Mouse (Mus musculus) liver, embryonic 15.5 days (tissue): ENCODE results near the gene Med13l. TPM values are rescaled to one million over a fixed set of nuclear protein-coding genes. Genes with fewer than 3 reads are reported as not detected.

Experiments used
- ATAC-seq: fragments of 200-750 bp; cut with Nextera tagmentation; 2 replicates; pipeline ENCODE4 v1.8.0; 2017; ENCODE audit warnings: moderate number of reproducible peaks, mild to moderate bottlenecking, moderate library complexity; ENCODE audit not compliant: insufficient read depth
- H3K27ac ChIP-seq: fragments of 300-500 bp; sonication (generic); replicated peaks from 2 replicates; pipeline ENCODE4 v1.5.1; 2015; ENCODE audit warnings: mild to moderate bottlenecking, inconsistent platforms
- H3K27me3 ChIP-seq: fragments of 300-500 bp; sonication (generic); 2 replicates; pipeline ENCODE4 v1.6.1; 2015; ENCODE audit warnings: mild to moderate bottlenecking, inconsistent platforms
- H3K36me3 ChIP-seq: fragments of 300-500 bp; sonication (generic); replicated peaks from 2 replicates; pipeline ENCODE4 v1.6.1; 2015; ENCODE audit warnings: moderate library complexity, mild to moderate bottlenecking, inconsistent platforms
- H3K4me1 ChIP-seq: fragments of 300-500 bp; sonication (generic); replicated peaks from 2 replicates; pipeline ENCODE4 v1.6.1; 2015; ENCODE audit warnings: inconsistent platforms
- H3K4me2 ChIP-seq: fragments of 300-500 bp; sonication (generic); 2 replicates; pipeline ENCODE4 v1.6.1; 2015; ENCODE audit warnings: moderate library complexity, mild to moderate bottlenecking, inconsistent platforms
- H3K4me3 ChIP-seq: fragments of 300-500 bp; sonication (generic); replicated peaks from 2 replicates; pipeline ENCODE4 v1.5.1; 2015; ENCODE audit warnings: mild to moderate bottlenecking, inconsistent platforms
- H3K9ac ChIP-seq: fragments of 300-500 bp; sonication (generic); 2 replicates; pipeline ENCODE4 v1.6.1; 2015; ENCODE audit warnings: moderate library complexity, mild to moderate bottlenecking, inconsistent platforms
- H3K9me3 ChIP-seq: fragments of 300-500 bp; sonication (generic); replicated peaks from 2 replicates; pipeline ENCODE4 v1.6.1; 2016; ENCODE audit warnings: inconsistent platforms
- WGBS: fragments of 180-500 bp; shearing (Covaris S2); methylation state at CpG from one replicate; pipeline ENCODE4 v1.1.7; 2015; ENCODE audit warnings: mixed read lengths; ENCODE audit not compliant: insufficient replicate concordance; 5-methylcytosine and 5-hydroxymethylcytosine counted together
- polyA plus RNA-seq: library from polyadenylated mRNA; unstranded; fragments of >200 nt; fragmentation: Nextera tagmentation; extraction: Ambion mirVana; gene quantifications from 2 replicates; pipeline ENCODE4 v1.2.1, GENCODE M21; 2015

The Med13l gene
- polyA plus RNA-seq, 1 experiment from 2014 or later, result 11.0 TPM

- H3K9me3 ChIP-seq, result no peaks in the 10 kb centered on the region
- H3K27me3 ChIP-seq, result no peaks in the 10 kb centered on the region
- H3K27ac ChIP-seq, result peak overlapping the region; percentile 64
- H3K9ac ChIP-seq, result no peak overlapping the region
- no peaks in the 10 kb centered on the region; the same call in 1 of the 2 replicates for H3K36me3 ChIP-seq
- WGBS, result 76% methylated on average over 9 of the region's 9 CpGs
- peak; percentile 30; the same call in 1 of the 2 replicates for ATAC-seq
- no peak overlapping the region for H3K4me3 ChIP-seq
- H3K4me2 ChIP-seq, result no peak overlapping the region
- H3K4me1 ChIP-seq, result peaks cover 63% of the 10 kb centered on the region
Observed at GRCm38 (mm10) chr5:118693996-118694395, 133.5 kb downstream of the Med13l start.

GRCm38 (mm10) chr5:118697073-118697472 is 136.6 kb downstream of the Med13l start:
- Histone ChIP-seq H3K9ac (no peak overlapping the region), H3K4me1 (peaks cover 51% of the 10 kb centered on the region), H3K4me3 (no peak overlapping the region), H3K4me2 (no peak overlapping the region), H3K27me3 (no peaks in the 10 kb centered on the region), H3K36me3 (no peaks in the 10 kb centered on the region), H3K27ac (no peak overlapping the region), H3K9me3 (no peaks in the 10 kb centered on the region)
- ATAC-seq, result no peak
- WGBS, result 85% methylated on average over 7 of the region's 7 CpGs

- no peaks in the 10 kb centered on the region for H3K36me3 ChIP-seq
- no peaks in the 10 kb centered on the region for H3K27me3 ChIP-seq
- H3K4me3 ChIP-seq, result no peak overlapping the region
- H3K9me3 ChIP-seq, result no peaks in the 10 kb centered on the region
- WGBS, result 86% methylated on average over 4 of the region's 4 CpGs
- H3K27ac ChIP-seq, result no peak overlapping the region
- no peak overlapping the region for H3K4me2 ChIP-seq
- H3K4me1 ChIP-seq, result peaks cover 33% of the 10 kb centered on the region
- H3K9ac ChIP-seq, result no peak overlapping the region
- no peak for ATAC-seq
Observed at GRCm38 (mm10) chr5:118700978-118701377, 140.5 kb downstream of the Med13l start.

- ATAC-seq, result no peak
- H3K9ac ChIP-seq, result no peak overlapping the region
- H3K9me3 ChIP-seq, result no peaks in the 10 kb centered on the region
- H3K27ac ChIP-seq, result no peak overlapping the region
- peaks cover 23% of the 10 kb centered on the region for H3K4me1 ChIP-seq
- H3K4me3 ChIP-seq, result no peak overlapping the region
- 79% methylated on average over 9 of the region's 9 CpGs for WGBS
- no peaks in the 10 kb centered on the region for H3K36me3 ChIP-seq
- H3K4me2 ChIP-seq, result no peak overlapping the region
- H3K27me3 ChIP-seq, result no peaks in the 10 kb centered on the region
Observed at GRCm38 (mm10) chr5:118702674-118703073, 142.2 kb downstream of the Med13l start.

- H3K4me2 ChIP-seq, result no peak overlapping the region
- H3K4me3 ChIP-seq, result no peak overlapping the region
- H3K4me1 ChIP-seq, result peaks cover 30% of the 10 kb centered on the region
- no peak overlapping the region for H3K27ac ChIP-seq
- no peak for ATAC-seq
- no peaks in the 10 kb centered on the region for H3K36me3 ChIP-seq
- no peaks in the 10 kb centered on the region for H3K9me3 ChIP-seq
- no peak overlapping the region for H3K9ac ChIP-seq
- WGBS, result 81% methylated on average over 3 of the region's 3 CpGs
- H3K27me3 ChIP-seq, result no peaks in the 10 kb centered on the region
Observed at GRCm38 (mm10) chr5:118704148-118704547, 143.7 kb downstream of the Med13l start.

GRCm38 (mm10) chr5:118704960-118705359 is 144.5 kb downstream of the Med13l start:
- Histone ChIP-seq H3K4me3 (no peak overlapping the region), H3K9ac (no peak overlapping the region), H3K9me3 (no peaks in the 10 kb centered on the region), H3K4me1 (peaks cover 36% of the 10 kb centered on the region), H3K4me2 (no peak overlapping the region), H3K27ac (no peak overlapping the region), H3K36me3 (no peaks in the 10 kb centered on the region), H3K27me3 (no peaks in the 10 kb centered on the region)
- ATAC-seq, result no peak
- 79% methylated on average over 9 of the region's 9 CpGs for WGBS

- WGBS, result 80% methylated on average over 6 of the region's 6 CpGs
- Histone ChIP-seq H3K9me3 (no peaks in the 10 kb centered on the region), H3K4me1 (peaks cover 37% of the 10 kb centered on the region), H3K4me3 (no peak overlapping the region), H3K4me2 (no peak overlapping the region), H3K36me3 (no peaks in the 10 kb centered on the region), H3K9ac (no peak overlapping the region), H3K27ac (no peak overlapping the region), H3K27me3 (no peaks in the 10 kb centered on the region)
- ATAC-seq, result no peak
Observed at GRCm38 (mm10) chr5:118706009-118706408, 145.5 kb downstream of the Med13l start.

- H3K4me2 ChIP-seq, result no peak overlapping the region
- no peak overlapping the region for H3K9ac ChIP-seq
- H3K9me3 ChIP-seq, result no peaks in the 10 kb centered on the region
- WGBS, result 78% methylated on average over 3 of the region's 3 CpGs
- H3K27me3 ChIP-seq, result no peaks in the 10 kb centered on the region
- no peak for ATAC-seq
- no peak overlapping the region for H3K4me3 ChIP-seq
- peaks cover 33% of the 10 kb centered on the region for H3K4me1 ChIP-seq
- H3K36me3 ChIP-seq, result no peaks in the 10 kb centered on the region
- no peak overlapping the region for H3K27ac ChIP-seq
Observed at GRCm38 (mm10) chr5:118706414-118706813, 145.9 kb downstream of the Med13l start.

GRCm38 (mm10) chr5:118707501-118707900 is 147.0 kb downstream of the Med13l start:
- H3K36me3 ChIP-seq, result no peaks in the 10 kb centered on the region
- no peak overlapping the region for H3K27ac ChIP-seq
- peaks cover 28% of the 10 kb centered on the region; the same call in 1 of the 2 replicates for H3K4me1 ChIP-seq
- 65% methylated on average over 5 of the region's 5 CpGs for WGBS
- ATAC-seq, result no peak
- no peak overlapping the region for H3K4me3 ChIP-seq
- H3K9ac ChIP-seq, result no peak overlapping the region
- no peaks in the 10 kb centered on the region for H3K27me3 ChIP-seq
- H3K9me3 ChIP-seq, result no peaks in the 10 kb centered on the region
- no peak overlapping the region for H3K4me2 ChIP-seq

GRCm38 (mm10) chr5:118708215-118708949 is 147.9 kb downstream of the Med13l start:
- 70% methylated on average over 16 of the region's 16 CpGs for WGBS
- H3K4me2 ChIP-seq, result no peak overlapping the region
- H3K36me3 ChIP-seq, result no peaks in the 10 kb centered on the region
- H3K27me3 ChIP-seq, result no peaks in the 10 kb centered on the region
- H3K4me3 ChIP-seq, result no peak overlapping the region
- ATAC-seq, result peak; percentile 51; the same call in 1 of the 2 replicates
- H3K27ac ChIP-seq, result no peak overlapping the region
- H3K4me1 ChIP-seq, result 0 out of 2 replicates have a peak, but pooled peaks cover 24% of the 10 kb centered on the region
- H3K9me3 ChIP-seq, result no peaks in the 10 kb centered on the region
- H3K9ac ChIP-seq, result no peak overlapping the region

- H3K9ac ChIP-seq, result no peak overlapping the region
- WGBS, result 43% methylated on average over 7 of the region's 7 CpGs
- ATAC-seq, result no peak
- H3K9me3 ChIP-seq, result no peaks in the 10 kb centered on the region
- H3K36me3 ChIP-seq, result no peaks in the 10 kb centered on the region
- no peaks in the 10 kb centered on the region for H3K27me3 ChIP-seq
- H3K27ac ChIP-seq, result no peak overlapping the region
- H3K4me1 ChIP-seq, result 0 out of 2 replicates have a peak, but pooled peaks cover 23% of the 10 kb centered on the region
- H3K4me3 ChIP-seq, result no peak overlapping the region
- no peak overlapping the region for H3K4me2 ChIP-seq
Observed at GRCm38 (mm10) chr5:118709847-118710251, 149.4 kb downstream of the Med13l start.
